Mouse (Mus musculus): Measurements from ENCODE around the gene Stk16.

Stk16 gene

GRCm38 (mm10) chr1:75210136-75211087 lies at the start of gene Stk16, which contains the start of gene Glb1l:
Gene Stk16, plus strand, starts transcription at chr1:75210838.
Gene Glb1l, minus strand, starts transcription at chr1:75210813.
- peak; percentile 90 for DNase-seq (ENCODE audit: extremely low read depth, low read depth)

DNA sequence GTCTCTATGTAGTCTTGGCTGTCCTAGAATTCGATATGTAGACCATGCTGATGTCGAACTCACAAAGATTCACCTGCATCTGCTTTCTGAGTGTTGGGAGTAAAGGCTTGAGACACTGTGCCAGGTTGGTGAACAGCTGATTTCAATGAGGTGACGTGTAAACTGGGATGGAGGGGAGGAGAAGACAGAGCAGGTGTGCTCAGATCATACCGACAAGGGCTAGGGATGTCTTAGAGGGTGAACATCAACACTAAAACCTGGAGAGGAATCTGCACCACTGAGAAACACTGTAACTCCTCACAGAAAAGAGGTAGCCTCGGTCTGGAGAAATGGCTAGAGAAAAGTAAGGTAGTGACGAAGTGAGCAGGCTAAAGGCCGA lies 42.6 kb upstream of the Stk16 start:
- no peak for DNase-seq (ENCODE audit: extremely low read depth, low read depth)

GRCm38 (mm10) chr1:75168472-75169464 lies 41.9 kb upstream of the Stk16 start, which contains the start of gene Zfand2b:
Gene Zfand2b, plus strand, starts transcription at chr1:75168646.
- DNase-seq (ENCODE audit: extremely low read depth, low read depth), result peak; percentile 84

- DNase-seq (ENCODE audit: extremely low read depth, low read depth), result peak; percentile 87
Observed at GRCm38 (mm10) chr1:75179334-75180104, 31.1 kb upstream of the Stk16 start.

- DNase-seq (ENCODE audit: extremely low read depth, low read depth), result peak; percentile 88
Observed at GRCm38 (mm10) chr1:75180105-75180590, 30.5 kb upstream of the Stk16 start, which contains the start of gene Abcb6. Gene Abcb6, minus strand, starts transcription at chr1:75180392.

DNA sequence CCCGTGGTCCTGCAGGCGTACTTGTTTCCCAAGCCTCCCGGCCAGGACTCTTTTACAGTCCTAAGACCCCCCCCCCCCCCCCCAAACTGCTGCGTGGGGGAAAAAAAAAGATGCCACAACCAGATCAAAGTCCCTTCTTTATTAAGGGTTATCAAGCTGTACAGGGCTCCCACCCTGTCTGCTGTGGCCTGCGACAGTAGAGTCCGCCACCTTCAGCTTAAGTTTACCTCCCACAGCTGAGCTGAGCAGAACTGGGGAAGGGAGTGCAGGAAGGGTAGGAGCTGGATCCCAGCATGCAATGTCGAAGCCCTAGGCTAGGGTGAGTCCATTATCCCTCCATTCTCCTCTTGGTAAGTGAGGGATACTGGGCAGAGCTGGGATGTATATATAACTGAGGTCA lies 29.9 kb upstream of the Stk16 start:
- DNase-seq (ENCODE audit: extremely low read depth, low read depth), result no peak

GRCm38 (mm10) chr1:75181377-75181870 lies 29.2 kb upstream of the Stk16 start:
- DNase-seq (ENCODE audit: extremely low read depth, low read depth), result no peak

DNA sequence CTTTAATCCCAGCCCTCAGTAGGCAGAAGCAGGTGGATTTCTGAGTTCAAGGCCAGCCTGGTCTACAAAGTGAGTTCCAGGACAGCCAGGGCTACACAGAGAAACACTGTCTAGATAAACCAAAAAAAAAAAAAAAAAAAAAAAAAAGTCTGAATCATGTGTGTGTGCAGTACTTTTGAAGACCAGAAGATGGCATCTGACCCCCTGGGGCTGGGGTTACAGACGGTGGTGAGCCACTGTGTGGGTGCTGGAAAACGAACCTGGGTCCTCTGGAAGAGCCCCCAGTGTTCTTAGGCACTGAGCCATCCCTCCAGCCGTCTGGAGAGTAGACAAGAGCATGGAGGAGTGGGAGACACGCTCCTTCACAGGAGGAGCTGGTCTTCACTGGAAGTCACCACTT lies 28.5 kb upstream of the Stk16 start:
- no peak for DNase-seq (ENCODE audit: extremely low read depth, low read depth)

GRCm38 (mm10) chr1:75185495-75185894 lies 25.1 kb upstream of the Stk16 start:
- DNase-seq (ENCODE audit: extremely low read depth, low read depth), result no peak

- DNase-seq (ENCODE audit: extremely low read depth, low read depth), result no peak
Observed at GRCm38 (mm10) chr1:75187126-75187525, 23.5 kb upstream of the Stk16 start.

GRCm38 (mm10) chr1:75187914-75188483 lies 22.6 kb upstream of the Stk16 start:
- peak; percentile 92 for DNase-seq (ENCODE audit: extremely low read depth, low read depth)

DNA sequence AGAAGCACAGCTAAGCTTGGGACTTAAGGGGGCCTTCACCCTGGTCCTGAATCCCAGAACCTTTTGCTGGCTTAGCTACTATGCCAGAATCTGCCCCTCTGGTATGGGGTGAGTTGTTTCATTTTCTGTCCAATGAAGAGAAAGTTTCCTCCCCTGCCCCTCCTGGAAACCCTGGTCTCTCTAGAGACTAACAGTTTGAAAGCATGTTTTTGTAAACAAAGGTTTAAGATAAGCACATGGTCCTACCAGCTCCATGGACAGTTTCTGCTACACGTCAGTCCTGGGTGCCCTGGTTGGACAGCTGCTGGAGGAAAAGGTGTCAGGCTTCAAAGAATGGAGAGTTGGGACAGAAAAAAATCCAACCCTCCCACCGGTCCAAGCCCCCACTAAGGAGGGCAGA lies 20.1 kb upstream of the Stk16 start:
- no peak for DNase-seq (ENCODE audit: extremely low read depth, low read depth)

DNA sequence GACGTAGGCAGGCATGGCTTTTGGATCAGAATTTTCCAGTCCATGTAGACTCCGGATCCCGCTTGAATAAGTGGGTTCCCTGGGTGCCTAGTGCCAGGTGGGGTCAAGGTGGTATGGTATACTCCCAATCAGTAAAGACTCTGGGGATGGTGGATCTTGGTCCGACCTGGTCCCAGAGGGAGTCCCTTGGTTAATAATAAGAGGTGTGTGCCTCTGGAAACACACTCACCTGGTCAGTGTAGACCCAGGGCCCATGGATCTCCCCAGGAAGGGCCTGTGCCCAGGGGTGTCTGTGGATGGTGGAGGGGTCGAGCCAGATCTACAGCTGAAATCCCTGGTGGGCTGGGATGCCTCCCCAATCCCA lies 19.4 kb upstream of the Stk16 start:
- no peak for DNase-seq (ENCODE audit: extremely low read depth, low read depth)

GRCm38 (mm10) chr1:75191622-75192402 lies 18.8 kb upstream of the Stk16 start, which contains the start of the genes Ankzf1 and Atg9a:
Gene Ankzf1, plus strand, starts transcription at chr1:75192151.
Gene Atg9a, minus strand, starts transcription at chr1:75192196.
- DNase-seq (ENCODE audit: extremely low read depth, low read depth), result peak; percentile 97

- no peak for DNase-seq (ENCODE audit: extremely low read depth, low read depth)
Observed at GRCm38 (mm10) chr1:75192452-75192851, 18.2 kb upstream of the Stk16 start.

GRCm38 (mm10) chr1:75201236-75201635 lies 9.4 kb upstream of the Stk16 start:
- no peak for DNase-seq (ENCODE audit: extremely low read depth, low read depth)

DNA sequence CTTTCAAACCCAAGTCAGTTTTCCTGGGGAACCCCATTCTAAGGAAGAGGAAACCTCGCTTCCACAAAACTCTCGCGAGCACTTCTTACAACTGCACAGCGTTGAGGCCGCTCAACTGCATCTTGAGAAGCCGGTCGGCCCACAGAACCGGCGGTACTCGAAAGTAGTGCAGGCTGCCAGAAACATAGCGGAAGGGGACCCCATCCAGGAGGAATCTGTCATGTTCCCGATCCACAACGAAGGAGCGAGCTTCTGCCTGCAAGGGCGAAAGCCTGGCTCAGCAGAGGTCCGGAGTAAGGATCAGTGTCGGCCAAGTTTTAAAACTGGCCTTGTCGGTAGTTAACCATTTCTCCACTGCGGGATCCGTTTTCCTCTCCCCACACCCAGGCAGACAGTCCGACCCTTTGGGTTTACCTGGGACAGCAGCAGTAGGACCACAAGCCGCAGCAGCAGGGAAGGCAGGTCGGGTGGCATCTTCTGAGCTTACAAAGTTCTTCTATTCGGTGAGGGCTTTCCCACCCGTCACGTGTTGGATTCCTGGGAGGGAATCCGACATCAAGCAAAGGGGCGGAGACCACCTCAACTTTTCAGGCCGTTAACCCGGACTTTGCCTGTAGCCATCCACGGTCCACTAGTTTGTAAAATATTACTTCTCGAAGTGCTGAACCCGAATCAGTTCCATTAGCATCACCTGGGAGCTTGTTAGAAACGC lies 1.5 kb upstream of the Stk16 start:
- no peak for DNase-seq (ENCODE audit: extremely low read depth, low read depth)

GRCm38 (mm10) chr1:75211141-75211708 lies 587 bp downstream of the Stk16 start:
- no peak for DNase-seq (ENCODE audit: extremely low read depth, low read depth)

All from MEL-GATA-1-ER (cell line).